Mouse (Mus musculus): Measurements from ENCODE around the gene Vmn1r231.

The Vmn1r231 gene

GRCm38 (mm10) chr17:20904991-20905390 is at the start of gene Vmn1r231:
Gene Vmn1r231 (minus strand): TSS chr17:20905091.
- no peak for DNase-seq (ENCODE audit: low spot score in 2 of 2)

- no peak for DNase-seq (ENCODE audit: low spot score in 2 of 2)
Measured at GRCm38 (mm10) chr17:20946636-20947035, 41.7 kb upstream of the Vmn1r231 start.

GRCm38 (mm10) chr17:20946026-20946565 is 41.2 kb upstream of the Vmn1r231 start:
- no peak for DNase-seq (ENCODE audit: low spot score in 2 of 2)

- peak; percentile 99 to 100 for DNase-seq (ENCODE audit: low spot score in 2 of 2)
Measured at GRCm38 (mm10) chr17:20944985-20945891, 40.3 kb upstream of the Vmn1r231 start, which contains the start of gene Ppp2r1a. Gene Ppp2r1a (plus strand): TSS chr17:20945311.

- DNase-seq (ENCODE audit: low spot score in 2 of 2) = no peak
Measured at GRCm38 (mm10) chr17:20944226-20944625, 39.3 kb upstream of the Vmn1r231 start.

GRCm38 (mm10) chr17:20919614-20920013 is 14.7 kb upstream of the Vmn1r231 start, which contains the start of gene Vmn1r232:
Gene Vmn1r232 (minus strand): TSS chr17:20919714.
- no peak for DNase-seq (ENCODE audit: low spot score in 2 of 2)

- DNase-seq (ENCODE audit: low spot score in 2 of 2) = no peak
Measured at GRCm38 (mm10) chr17:20840144-20840543, 64.7 kb downstream of the Vmn1r231 start, which contains the start of gene Vmn1r230. Gene Vmn1r230 (plus strand): TSS chr17:20840444.
